Mouse (Mus musculus): ENCODE results near the gene Smurf2. TPM values are rescaled to one million over a fixed set of nuclear protein-coding genes. Genes with fewer than 3 reads are reported as not detected.

Smurf2 gene
- 27.9 and 28.1 TPM in 2 replicates for total RNA-seq (2014; fragmentation: Nextera tagmentation)
- 20.0 TPM in 2 replicates for total RNA-seq (2017)
- 2.2 and 2.4 TPM in 2 replicates for polyA plus RNA-seq (2012)

DNA sequence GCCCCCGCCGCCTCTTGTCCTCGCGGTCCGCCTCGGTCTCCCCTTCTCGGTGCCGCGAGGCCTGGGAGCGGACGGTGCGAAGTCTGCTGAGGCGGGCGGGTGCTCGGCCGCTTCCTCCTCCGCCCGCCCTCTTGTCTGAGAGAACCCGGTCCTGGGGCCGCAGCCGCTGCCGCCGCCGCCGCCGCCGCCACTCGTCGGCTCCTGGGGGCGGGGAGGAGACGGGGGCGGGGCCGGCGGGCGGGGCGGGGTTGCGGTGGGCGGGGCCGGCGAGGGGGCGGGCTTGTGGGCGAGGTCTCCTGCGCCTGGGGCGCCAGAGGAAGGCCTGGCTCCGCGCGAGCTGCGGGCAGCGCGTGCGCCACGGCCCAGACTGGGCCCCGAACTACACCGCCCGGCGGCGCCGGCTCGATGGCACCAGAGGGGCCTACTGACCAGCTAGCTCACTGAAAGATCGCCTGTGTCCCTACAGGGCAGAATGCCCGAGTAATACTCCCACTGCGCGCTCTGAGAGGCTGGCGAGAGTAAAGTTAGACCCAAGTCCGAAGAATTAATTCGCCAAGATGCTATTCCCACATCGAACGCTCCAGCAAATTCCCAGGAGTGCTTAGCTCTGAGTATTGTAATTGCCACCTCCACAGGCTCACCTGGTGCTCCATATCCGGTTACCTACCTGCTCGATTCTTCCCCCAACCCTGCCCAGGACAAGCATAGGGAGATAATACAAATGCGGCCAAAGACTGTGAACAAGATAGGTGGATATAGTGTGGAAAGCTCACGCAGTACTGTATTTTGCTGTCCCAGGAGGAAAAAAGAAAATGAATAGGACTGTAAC, at the start of gene Smurf2:
Smurf2 (minus strand) TSS at position 165 of the 829 bp plus-strand sequence.
- peak within 1 kb of the TSS; percentile 85 for H3K4me3 ChIP-seq (ENCODE audit: low read depth, low read length)
- peaks cover 19% of the 10 kb centered on the region for H3K4me1 ChIP-seq (ENCODE audit: insufficient read depth, low read depth, low read length)
- peak; percentile 51 for ATAC-seq (ENCODE audit: extremely low read depth, insufficient number of reproducible peaks, low FRiP score, poor library complexity, severe bottlenecking)
- H3K36me3 ChIP-seq (replicated peaks), result no peaks in the 10 kb centered on the region
- TF ChIP-seq GATA1 (IDR thresholded peaks at IDR 0.05; ENCODE audit: borderline replicate concordance, low read length) (no peak), POLR2AphosphoS5 (IDR thresholded peaks at IDR 0.05; ENCODE audit: insufficient replicate concordance, low read depth, low read length) (no peak), GATA2 (IDR thresholded peaks at IDR 0.05; ENCODE audit: borderline replicate concordance, low read depth, low read length) (no peak), TAL1 (conservative IDR thresholded peaks at IDR 0.05; ENCODE audit: low read depth, low read length) (no peak), CTCF (IDR thresholded peaks at IDR 0.05; ENCODE audit: low read depth, low read length) (no peak)
- H3K27me3 ChIP-seq (ENCODE audit: insufficient read depth, low read length), result peaks cover 2% of the 10 kb centered on the region; the same call in 1 of the 2 replicates
- H3K9me3 ChIP-seq (replicated peaks), result no peaks in the 10 kb centered on the region
- peak; percentile 90 for DNase-seq (ENCODE audit: low spot score)

DNA sequence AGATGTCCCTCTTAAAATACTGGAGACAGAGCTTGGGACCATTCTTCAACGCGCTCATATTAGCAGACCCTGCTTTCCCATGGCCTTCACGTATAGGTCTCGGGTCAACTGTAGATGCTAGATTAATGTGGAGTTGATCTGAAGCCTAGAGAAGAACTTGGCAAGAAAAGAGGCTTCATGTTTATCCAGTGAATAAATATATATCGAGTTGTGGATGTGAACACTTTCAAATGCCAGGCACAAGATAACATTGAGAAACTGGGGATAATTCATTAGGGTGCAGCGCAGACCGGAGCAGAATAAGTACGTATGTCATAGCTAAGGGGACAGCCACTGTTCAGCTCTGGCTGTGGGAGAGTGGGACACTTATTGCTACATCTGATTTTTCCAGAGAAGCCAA, 49.3 kb upstream of the Smurf2 start:
- H3K4me1 ChIP-seq (ENCODE audit: insufficient read depth, low read depth, low read length), result no peaks in the 10 kb centered on the region; the same call in 1 of the 2 replicates
- TF ChIP-seq GATA2 (IDR thresholded peaks at IDR 0.05; ENCODE audit: borderline replicate concordance, low read depth, low read length) (no peak), POLR2AphosphoS5 (IDR thresholded peaks at IDR 0.05; ENCODE audit: insufficient replicate concordance, low read depth, low read length) (no peak), TAL1 (conservative IDR thresholded peaks at IDR 0.05; ENCODE audit: low read depth, low read length) (no peak), CTCF (IDR thresholded peaks at IDR 0.05; ENCODE audit: low read depth, low read length) (no peak), GATA1 (IDR thresholded peaks at IDR 0.05; ENCODE audit: borderline replicate concordance, low read length) (no peak)

DNA sequence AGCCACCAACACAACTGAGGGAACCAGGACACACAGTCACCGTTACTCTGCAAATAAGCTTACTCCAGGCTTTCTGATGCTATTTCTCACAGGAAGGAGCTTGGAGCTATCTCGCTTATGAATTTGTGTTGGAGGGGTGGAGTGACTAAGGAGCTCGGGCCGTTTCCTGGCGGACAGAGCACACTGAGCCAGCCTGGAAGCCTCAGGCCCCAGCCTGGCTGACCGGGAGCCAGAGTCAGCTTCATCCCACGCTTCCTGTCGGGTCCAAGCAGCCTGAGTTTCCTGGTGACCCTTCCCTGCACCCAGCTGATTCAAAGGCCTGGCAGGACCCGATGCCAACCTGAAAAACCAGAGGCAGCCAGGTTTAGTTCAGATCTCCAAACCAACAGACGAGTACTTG, 47.1 kb upstream of the Smurf2 start:
- Histone ChIP-seq H3K27me3 (ENCODE audit: insufficient read depth, low read length) (peaks cover 18% of the 10 kb centered on the region), H3K4me3 (ENCODE audit: low read depth, low read length) (no peak overlapping the region), H3K9me3 (replicated peaks) (peaks cover 2% of the 10 kb centered on the region; the same call in 1 of the 2 replicates), H3K36me3 (replicated peaks) (no peaks in the 10 kb centered on the region), H3K4me1 (ENCODE audit: insufficient read depth, low read depth, low read length) (peaks cover 2% of the 10 kb centered on the region; the same call in 1 of the 2 replicates)
- DNase-seq (ENCODE audit: low spot score), result no peak
- no peak for TF ChIP-seq POLR2AphosphoS5 (IDR thresholded peaks at IDR 0.05; ENCODE audit: insufficient replicate concordance, low read depth, low read length)
- no peak for TF ChIP-seq GATA1 (IDR thresholded peaks at IDR 0.05; ENCODE audit: borderline replicate concordance, low read length)
- TF ChIP-seq CTCF (IDR thresholded peaks at IDR 0.05; ENCODE audit: low read depth, low read length), result no peak
- no peak for TF ChIP-seq TAL1 (conservative IDR thresholded peaks at IDR 0.05; ENCODE audit: low read depth, low read length)
- no peak for TF ChIP-seq GATA2 (IDR thresholded peaks at IDR 0.05; ENCODE audit: borderline replicate concordance, low read depth, low read length)
- no peak for ATAC-seq (ENCODE audit: extremely low read depth, insufficient number of reproducible peaks, low FRiP score, poor library complexity, severe bottlenecking)

More for the DNA sequence above, 49.3 kb upstream of the Smurf2 start:
- no peak for ATAC-seq (ENCODE audit: extremely low read depth, insufficient number of reproducible peaks, low FRiP score, poor library complexity, severe bottlenecking)
- no peak for DNase-seq (ENCODE audit: low spot score)
- peaks cover 18% of the 10 kb centered on the region for H3K27me3 ChIP-seq (ENCODE audit: insufficient read depth, low read length)
- no peak overlapping the region for H3K4me3 ChIP-seq (ENCODE audit: low read depth, low read length)
- no peaks in the 10 kb centered on the region for H3K36me3 ChIP-seq (replicated peaks)
- H3K9me3 ChIP-seq (replicated peaks), result peaks cover 2% of the 10 kb centered on the region; the same call in 1 of the 2 replicates

DNA sequence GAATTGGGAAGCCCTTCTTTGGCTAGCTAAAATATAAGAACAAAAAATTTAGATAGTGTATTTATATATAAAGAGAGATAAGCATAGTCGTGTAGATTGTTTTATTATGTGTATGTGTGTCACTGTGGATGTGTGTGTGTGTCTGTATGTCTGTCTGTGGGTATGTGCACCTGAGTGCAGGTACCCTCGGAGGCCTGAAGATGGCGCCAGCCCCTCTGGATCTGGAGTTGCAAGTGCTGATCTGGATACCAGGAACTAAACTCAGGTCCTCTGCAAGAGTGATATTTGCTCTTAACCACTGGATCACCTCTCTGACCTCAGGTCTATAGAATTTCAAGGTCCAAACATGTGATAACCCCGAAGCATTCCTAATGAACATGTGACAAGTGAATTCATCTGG, 45.4 kb upstream of the Smurf2 start:
- TF ChIP-seq GATA2 (IDR thresholded peaks at IDR 0.05; ENCODE audit: borderline replicate concordance, low read depth, low read length), result no peak
- TF ChIP-seq CTCF (IDR thresholded peaks at IDR 0.05; ENCODE audit: low read depth, low read length), result no peak
- no peak for TF ChIP-seq TAL1 (conservative IDR thresholded peaks at IDR 0.05; ENCODE audit: low read depth, low read length)
- TF ChIP-seq GATA1 (IDR thresholded peaks at IDR 0.05; ENCODE audit: borderline replicate concordance, low read length), result no peak
- no peak for TF ChIP-seq POLR2AphosphoS5 (IDR thresholded peaks at IDR 0.05; ENCODE audit: insufficient replicate concordance, low read depth, low read length)
- H3K4me3 ChIP-seq (ENCODE audit: low read depth, low read length), result no peak overlapping the region
- peaks cover 2% of the 10 kb centered on the region; the same call in 1 of the 2 replicates for H3K9me3 ChIP-seq (replicated peaks)
- DNase-seq (ENCODE audit: low spot score) (no peak), ATAC-seq (ENCODE audit: extremely low read depth, insufficient number of reproducible peaks, low FRiP score, poor library complexity, severe bottlenecking) (no peak)
- peaks cover 14% of the 10 kb centered on the region for H3K4me1 ChIP-seq (ENCODE audit: insufficient read depth, low read depth, low read length)
- H3K27me3 ChIP-seq (ENCODE audit: insufficient read depth, low read length), result peaks cover 13% of the 10 kb centered on the region
- no peaks in the 10 kb centered on the region for H3K36me3 ChIP-seq (replicated peaks)

DNA sequence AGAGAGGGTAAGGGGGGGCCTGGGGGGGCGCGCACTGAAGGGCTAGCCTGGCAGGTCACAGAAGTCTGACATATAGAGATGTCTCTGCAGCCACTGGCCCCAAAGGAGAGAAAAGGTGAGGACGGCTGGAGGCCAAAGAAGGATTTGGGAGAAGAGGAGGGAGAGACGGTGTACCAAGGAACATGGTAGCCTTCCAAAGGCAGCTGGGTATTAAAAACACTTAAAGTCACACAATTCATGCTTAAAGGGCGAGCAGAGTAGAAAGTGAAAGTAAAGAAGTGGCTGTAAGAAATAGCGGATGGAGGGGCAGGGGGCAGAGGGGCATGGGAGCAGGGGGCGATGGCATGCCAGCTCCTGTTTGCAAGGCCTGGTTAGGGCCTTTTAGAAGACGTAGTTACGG, 41.8 kb upstream of the Smurf2 start:
- Histone ChIP-seq H3K4me1 (ENCODE audit: insufficient read depth, low read depth, low read length) (peaks cover 17% of the 10 kb centered on the region), H3K27me3 (ENCODE audit: insufficient read depth, low read length) (peaks cover 23% of the 10 kb centered on the region), H3K36me3 (replicated peaks) (no peaks in the 10 kb centered on the region), H3K9me3 (replicated peaks) (peaks cover 2% of the 10 kb centered on the region; the same call in 1 of the 2 replicates), H3K4me3 (ENCODE audit: low read depth, low read length) (no peak overlapping the region; the same call in 1 of the 2 replicates)
- DNase-seq (ENCODE audit: low spot score) (no peak), ATAC-seq (ENCODE audit: extremely low read depth, insufficient number of reproducible peaks, low FRiP score, poor library complexity, severe bottlenecking) (no peak)
- TF ChIP-seq TAL1 (conservative IDR thresholded peaks at IDR 0.05; ENCODE audit: low read depth, low read length) (no peak), CTCF (IDR thresholded peaks at IDR 0.05; ENCODE audit: low read depth, low read length) (no peak), POLR2AphosphoS5 (IDR thresholded peaks at IDR 0.05; ENCODE audit: insufficient replicate concordance, low read depth, low read length) (no peak), GATA1 (IDR thresholded peaks at IDR 0.05; ENCODE audit: borderline replicate concordance, low read length) (no peak), GATA2 (IDR thresholded peaks at IDR 0.05; ENCODE audit: borderline replicate concordance, low read depth, low read length) (no peak)

DNA sequence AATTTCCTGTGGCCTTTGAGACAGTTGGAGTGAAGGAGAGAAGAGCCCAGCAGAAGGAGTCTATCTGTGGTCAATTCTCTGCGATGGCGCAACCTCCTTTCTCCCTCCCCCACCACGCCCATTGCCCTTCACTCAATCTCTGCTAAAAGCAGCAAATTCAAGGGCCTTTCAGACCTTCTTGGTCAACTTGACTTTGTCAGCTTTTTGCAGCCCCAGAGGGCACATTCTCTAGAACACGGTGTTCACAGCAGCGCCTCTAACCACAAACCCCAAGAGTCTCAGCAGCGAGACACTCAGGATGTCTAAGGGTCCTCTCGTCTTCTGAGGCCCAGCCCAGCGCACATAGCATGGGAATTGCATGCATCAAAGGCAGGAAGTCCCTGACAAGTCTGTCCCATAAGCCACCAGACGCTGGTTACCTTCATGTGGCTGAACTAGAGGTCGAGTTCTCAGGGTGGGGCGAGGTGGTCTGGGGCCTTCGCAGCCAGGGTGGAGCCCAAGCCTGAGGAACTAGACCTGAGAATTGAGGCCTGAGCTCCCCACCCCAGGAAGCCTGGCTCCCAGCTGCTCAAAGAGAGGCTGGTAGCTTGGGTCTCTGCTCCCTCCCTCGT, 41.1 kb upstream of the Smurf2 start:
- DNase-seq (ENCODE audit: low spot score) (no peak), ATAC-seq (ENCODE audit: extremely low read depth, insufficient number of reproducible peaks, low FRiP score, poor library complexity, severe bottlenecking) (no peak)
- TF ChIP-seq TAL1 (conservative IDR thresholded peaks at IDR 0.05; ENCODE audit: low read depth, low read length), result no peak
- no peak for TF ChIP-seq CTCF (IDR thresholded peaks at IDR 0.05; ENCODE audit: low read depth, low read length)
- no peak for TF ChIP-seq POLR2AphosphoS5 (IDR thresholded peaks at IDR 0.05; ENCODE audit: insufficient replicate concordance, low read depth, low read length)
- TF ChIP-seq GATA1 (IDR thresholded peaks at IDR 0.05; ENCODE audit: borderline replicate concordance, low read length), result no peak
- no peak for TF ChIP-seq GATA2 (IDR thresholded peaks at IDR 0.05; ENCODE audit: borderline replicate concordance, low read depth, low read length)
- no peaks in the 10 kb centered on the region for H3K36me3 ChIP-seq (replicated peaks)
- H3K9me3 ChIP-seq (replicated peaks), result peaks cover 2% of the 10 kb centered on the region; the same call in 1 of the 2 replicates
- H3K27me3 ChIP-seq (ENCODE audit: insufficient read depth, low read length), result peaks cover 26% of the 10 kb centered on the region
- H3K4me3 ChIP-seq (ENCODE audit: low read depth, low read length), result no peak overlapping the region
- H3K4me1 ChIP-seq (ENCODE audit: insufficient read depth, low read depth, low read length), result peaks cover 19% of the 10 kb centered on the region
